Mouse (Mus musculus): ENCODE data around the gene Smc2.
"Not testable (repeated sequence)": the region's sequence is repeated elsewhere in the genome, so short reads cannot be mapped to it uniquely, and the experiment has no call there.

DNA sequence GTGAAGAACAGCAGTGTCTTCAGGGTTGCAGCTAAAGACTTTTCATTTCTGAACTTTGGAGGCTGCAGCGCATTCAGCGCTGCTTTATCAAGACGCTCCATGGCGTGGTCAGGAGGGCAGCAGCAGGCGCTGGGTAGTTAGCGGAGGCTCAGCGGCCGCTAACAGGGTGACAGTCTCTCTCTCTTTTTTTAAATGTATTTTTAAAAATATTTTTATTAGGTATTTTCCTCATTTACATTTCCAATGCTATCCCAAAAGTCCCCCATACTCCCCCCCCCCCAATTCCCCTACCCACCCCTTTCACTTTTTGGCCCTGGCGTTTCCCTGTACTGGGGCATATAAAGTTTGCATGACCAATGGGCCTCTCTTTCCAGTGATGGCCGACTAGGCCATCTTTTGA, 58.1 kb downstream of the Smc2 start, which contains the start of gene Vma21-ps:
- TF ChIP-seq POLR2A (IDR thresholded peaks at IDR 0.05; ENCODE audit: insufficient read length, low read depth); E2F4 (IDR thresholded peaks at IDR 0.05; ENCODE audit: insufficient read depth); USF1 (IDR thresholded peaks at IDR 0.05; ENCODE audit: low read depth); TCF3 (IDR thresholded peaks at IDR 0.05; ENCODE audit: insufficient read length, low read depth); MAX (IDR thresholded peaks at IDR 0.05; ENCODE audit: low read depth); TCF12 (IDR thresholded peaks at IDR 0.05; ENCODE audit: insufficient read depth, poor library complexity, severe bottlenecking); MYOG (IDR thresholded peaks at IDR 0.05; ENCODE audit: control insufficient read depth in 1 of 3, insufficient read depth in 1 of 3, insufficient read length in 2 of 3, low read depth in 2 of 3); REST (IDR thresholded peaks at IDR 0.05; ENCODE audit: insufficient read depth, insufficient read length); SRF (IDR thresholded peaks at IDR 0.05; ENCODE audit: control insufficient read depth, insufficient read length, low read depth): not testable (repeated sequence)

Data from myocyte (in vitro differentiated cells).